Mouse (Mus musculus): Measurements from ENCODE around the gene Snx4. TPM values are rescaled to one million over a fixed set of nuclear protein-coding genes. Genes with fewer than 3 reads are reported as not detected.

Gene Snx4
- total and polyA plus RNA-seq, 3 experiments, result 33.2 to 56.3 (median 47.0) TPM

DNA sequence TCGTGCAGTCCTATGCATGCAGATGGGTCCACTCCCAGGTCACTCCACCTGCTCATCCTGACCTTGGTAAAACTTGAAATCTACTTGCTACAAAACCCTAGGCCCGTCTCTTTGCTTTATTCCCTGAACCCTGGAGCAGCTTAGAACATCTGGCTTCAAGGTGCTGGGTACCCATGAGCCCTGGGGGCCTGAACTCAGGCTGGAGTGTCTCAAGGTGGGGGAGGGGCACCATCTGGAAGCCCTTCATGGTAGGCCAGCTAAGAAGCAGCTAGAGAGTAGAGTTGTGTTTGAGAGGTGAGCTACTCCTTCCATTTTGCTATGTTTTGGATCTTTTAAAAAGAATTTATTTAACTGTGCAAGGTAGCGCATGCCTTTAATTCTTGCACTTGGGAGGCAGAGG, 57.8 kb downstream of the Snx4 start:
- DNase-seq (ENCODE audit: low spot score) (no peak), ATAC-seq (ENCODE audit: extremely low read depth, insufficient number of reproducible peaks, low FRiP score, poor library complexity, severe bottlenecking) (no peak)
- Histone ChIP-seq H3K4me1 (ENCODE audit: insufficient read depth, low read depth, low read length) (no peaks in the 10 kb centered on the region; the same call in 1 of the 2 replicates), H3K4me3 (ENCODE audit: low read depth, low read length) (no peak overlapping the region), H3K9me3 (replicated peaks) (no peaks in the 10 kb centered on the region), H3K36me3 (replicated peaks) (peaks cover 15% of the 10 kb centered on the region), H3K27me3 (ENCODE audit: insufficient read depth, low read length) (peaks cover 10% of the 10 kb centered on the region; the same call in 1 of the 2 replicates)
- TF ChIP-seq CTCF (IDR thresholded peaks at IDR 0.05; ENCODE audit: low read depth, low read length) (no peak), TAL1 (conservative IDR thresholded peaks at IDR 0.05; ENCODE audit: low read depth, low read length) (no peak), GATA1 (IDR thresholded peaks at IDR 0.05; ENCODE audit: borderline replicate concordance, low read length) (no peak), POLR2AphosphoS5 (IDR thresholded peaks at IDR 0.05; ENCODE audit: insufficient replicate concordance, low read depth, low read length) (no peak), GATA2 (IDR thresholded peaks at IDR 0.05; ENCODE audit: borderline replicate concordance, low read depth, low read length) (no peak)

- Histone ChIP-seq H3K36me3 (replicated peaks) (no peaks in the 10 kb centered on the region), H3K9me3 (replicated peaks) (no peaks in the 10 kb centered on the region), H3K4me3 (ENCODE audit: low read depth, low read length) (no peak overlapping the region), H3K27me3 (ENCODE audit: insufficient read depth, low read length) (peaks cover 4% of the 10 kb centered on the region), H3K4me1 (ENCODE audit: insufficient read depth, low read depth, low read length) (no peaks in the 10 kb centered on the region)
- no peak for TF ChIP-seq POLR2AphosphoS5 (IDR thresholded peaks at IDR 0.05; ENCODE audit: insufficient replicate concordance, low read depth, low read length)
- no peak for TF ChIP-seq GATA1 (IDR thresholded peaks at IDR 0.05; ENCODE audit: borderline replicate concordance, low read length)
- no peak for TF ChIP-seq CTCF (IDR thresholded peaks at IDR 0.05; ENCODE audit: low read depth, low read length)
- no peak for TF ChIP-seq TAL1 (conservative IDR thresholded peaks at IDR 0.05; ENCODE audit: low read depth, low read length)
- TF ChIP-seq GATA2 (IDR thresholded peaks at IDR 0.05; ENCODE audit: borderline replicate concordance, low read depth, low read length), result no peak
- ATAC-seq (ENCODE audit: extremely low read depth, insufficient number of reproducible peaks, low FRiP score, poor library complexity, severe bottlenecking), result no peak
- no peak for DNase-seq (ENCODE audit: low spot score)
These were observed 64.4 kb downstream of the Snx4 start for GRCm38 (mm10) chr16:33315611-33316010.

DNA sequence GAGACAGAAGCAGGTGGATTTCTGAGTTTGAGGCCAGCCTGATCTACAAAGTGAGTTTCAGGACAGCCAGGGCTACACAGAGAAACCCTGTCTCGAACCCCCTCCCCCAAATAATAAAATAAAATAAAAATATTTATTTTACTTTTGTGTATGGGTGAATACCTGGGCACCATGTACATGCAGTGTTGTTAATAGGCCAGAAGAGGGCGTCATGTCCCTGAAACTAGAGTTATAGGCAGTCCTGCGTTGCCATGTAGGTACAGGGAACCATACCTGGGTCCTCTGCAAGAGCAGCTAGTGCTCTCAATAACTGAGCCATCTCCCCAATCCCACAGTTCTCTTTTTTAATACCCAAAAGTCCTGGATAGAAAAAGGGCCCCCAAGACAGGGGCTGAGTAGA, 66.4 kb downstream of the Snx4 start:
- no peak overlapping the region for H3K4me3 ChIP-seq (ENCODE audit: low read depth, low read length)
- H3K4me1 ChIP-seq (ENCODE audit: insufficient read depth, low read depth, low read length), result no peaks in the 10 kb centered on the region
- no peaks in the 10 kb centered on the region for H3K9me3 ChIP-seq (replicated peaks)
- TF ChIP-seq POLR2AphosphoS5 (IDR thresholded peaks at IDR 0.05; ENCODE audit: insufficient replicate concordance, low read depth, low read length), result no peak
- TF ChIP-seq GATA1 (IDR thresholded peaks at IDR 0.05; ENCODE audit: borderline replicate concordance, low read length), result no peak
- TF ChIP-seq GATA2 (IDR thresholded peaks at IDR 0.05; ENCODE audit: borderline replicate concordance, low read depth, low read length), result no peak
- TF ChIP-seq CTCF (IDR thresholded peaks at IDR 0.05; ENCODE audit: low read depth, low read length), result no peak
- no peak for TF ChIP-seq TAL1 (conservative IDR thresholded peaks at IDR 0.05; ENCODE audit: low read depth, low read length)
- DNase-seq (ENCODE audit: low spot score), result no peak
- ATAC-seq (ENCODE audit: extremely low read depth, insufficient number of reproducible peaks, low FRiP score, poor library complexity, severe bottlenecking), result no peak
- no peaks in the 10 kb centered on the region for H3K36me3 ChIP-seq (replicated peaks)
- H3K27me3 ChIP-seq (ENCODE audit: insufficient read depth, low read length), result peaks cover 2% of the 10 kb centered on the region

GRCm38 (mm10) chr16:33318059-33318458, 66.8 kb downstream of the Snx4 start:
- no peak for DNase-seq (ENCODE audit: low spot score)
- no peak for TF ChIP-seq CTCF (IDR thresholded peaks at IDR 0.05; ENCODE audit: low read depth, low read length)
- TF ChIP-seq TAL1 (conservative IDR thresholded peaks at IDR 0.05; ENCODE audit: low read depth, low read length), result no peak
- TF ChIP-seq GATA1 (IDR thresholded peaks at IDR 0.05; ENCODE audit: borderline replicate concordance, low read length), result no peak
- no peak for TF ChIP-seq POLR2AphosphoS5 (IDR thresholded peaks at IDR 0.05; ENCODE audit: insufficient replicate concordance, low read depth, low read length)
- TF ChIP-seq GATA2 (IDR thresholded peaks at IDR 0.05; ENCODE audit: borderline replicate concordance, low read depth, low read length), result no peak
- H3K27me3 ChIP-seq (ENCODE audit: insufficient read depth, low read length), result peaks cover 2% of the 10 kb centered on the region
- H3K36me3 ChIP-seq (replicated peaks), result no peaks in the 10 kb centered on the region
- no peaks in the 10 kb centered on the region for H3K9me3 ChIP-seq (replicated peaks)
- H3K4me1 ChIP-seq (ENCODE audit: insufficient read depth, low read depth, low read length), result no peaks in the 10 kb centered on the region
- ATAC-seq (ENCODE audit: extremely low read depth, insufficient number of reproducible peaks, low FRiP score, poor library complexity, severe bottlenecking), result no peak
- H3K4me3 ChIP-seq (ENCODE audit: low read depth, low read length), result no peak overlapping the region

- Histone ChIP-seq H3K27me3 (ENCODE audit: insufficient read depth, low read length) (peaks cover 26% of the 10 kb centered on the region), H3K36me3 (replicated peaks) (no peaks in the 10 kb centered on the region), H3K4me3 (ENCODE audit: low read depth, low read length) (no peak overlapping the region), H3K9me3 (replicated peaks) (no peaks in the 10 kb centered on the region), H3K4me1 (ENCODE audit: insufficient read depth, low read depth, low read length) (0 out of 2 replicates have a peak, but pooled peaks cover 4% of the 10 kb centered on the region)
- TF ChIP-seq GATA2 (IDR thresholded peaks at IDR 0.05; ENCODE audit: borderline replicate concordance, low read depth, low read length) (no peak), GATA1 (IDR thresholded peaks at IDR 0.05; ENCODE audit: borderline replicate concordance, low read length) (no peak), CTCF (IDR thresholded peaks at IDR 0.05; ENCODE audit: low read depth, low read length) (no peak), POLR2AphosphoS5 (IDR thresholded peaks at IDR 0.05; ENCODE audit: insufficient replicate concordance, low read depth, low read length) (no peak), TAL1 (conservative IDR thresholded peaks at IDR 0.05; ENCODE audit: low read depth, low read length) (no peak)
- DNase-seq (ENCODE audit: low spot score), result no peak
- ATAC-seq (ENCODE audit: extremely low read depth, insufficient number of reproducible peaks, low FRiP score, poor library complexity, severe bottlenecking), result no peak
These were observed 74.6 kb downstream of the Snx4 start for GRCm38 (mm10) chr16:33325704-33326455.

DNA sequence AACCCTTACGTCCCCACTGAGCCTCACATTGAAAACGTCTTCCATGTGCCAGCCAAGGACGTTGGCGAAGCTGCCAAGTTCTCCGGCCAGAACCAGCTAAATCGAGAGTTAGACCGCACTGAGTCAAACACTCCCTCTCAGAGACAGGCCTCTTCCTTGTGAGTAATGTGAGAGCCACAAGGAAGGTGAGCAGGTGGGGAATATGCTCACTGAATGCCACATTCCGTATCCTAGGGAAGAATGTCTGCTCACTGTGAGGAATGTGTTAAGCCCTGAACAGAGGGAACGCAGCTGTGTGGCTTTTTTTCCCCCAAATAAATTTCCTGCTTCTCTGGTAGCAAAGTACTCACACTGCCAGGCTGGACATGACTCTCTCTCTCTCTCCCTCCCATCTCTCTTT, 75.3 kb downstream of the Snx4 start:
- Histone ChIP-seq H3K9me3 (replicated peaks) (no peaks in the 10 kb centered on the region), H3K27me3 (ENCODE audit: insufficient read depth, low read length) (peaks cover 28% of the 10 kb centered on the region), H3K36me3 (replicated peaks) (no peaks in the 10 kb centered on the region), H3K4me1 (ENCODE audit: insufficient read depth, low read depth, low read length) (0 out of 2 replicates have a peak, but pooled peaks cover 4% of the 10 kb centered on the region), H3K4me3 (ENCODE audit: low read depth, low read length) (no peak overlapping the region)
- ATAC-seq (ENCODE audit: extremely low read depth, insufficient number of reproducible peaks, low FRiP score, poor library complexity, severe bottlenecking) (no peak), DNase-seq (ENCODE audit: low spot score) (no peak)
- no peak for TF ChIP-seq GATA2 (IDR thresholded peaks at IDR 0.05; ENCODE audit: borderline replicate concordance, low read depth, low read length)
- no peak for TF ChIP-seq TAL1 (conservative IDR thresholded peaks at IDR 0.05; ENCODE audit: low read depth, low read length)
- TF ChIP-seq POLR2AphosphoS5 (IDR thresholded peaks at IDR 0.05; ENCODE audit: insufficient replicate concordance, low read depth, low read length), result no peak
- no peak for TF ChIP-seq CTCF (IDR thresholded peaks at IDR 0.05; ENCODE audit: low read depth, low read length)
- no peak for TF ChIP-seq GATA1 (IDR thresholded peaks at IDR 0.05; ENCODE audit: borderline replicate concordance, low read length)
